Mouse (Mus musculus): ENCODE data around the gene Prss42.

Gene Prss42

DNA sequence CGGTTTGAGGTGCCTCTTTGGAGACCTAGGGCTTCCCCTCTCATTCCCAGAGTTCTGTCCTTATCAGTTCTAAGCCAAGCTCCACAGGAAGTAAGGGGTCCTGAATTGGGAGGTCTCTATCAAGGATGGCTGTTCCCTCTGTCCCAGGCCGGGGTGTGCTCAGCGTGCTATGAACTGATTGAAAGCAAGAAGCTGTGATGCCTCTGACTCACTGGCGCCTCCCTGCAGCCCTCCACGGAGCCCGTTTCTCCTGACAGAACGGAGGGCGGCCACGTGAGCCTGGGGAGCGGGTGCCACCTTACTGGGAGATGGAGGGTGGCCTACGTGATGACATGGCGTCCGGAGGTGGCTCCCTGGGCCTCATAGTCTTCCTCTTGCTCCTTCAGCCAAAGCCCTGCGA lies at the start of gene Prss42:
Gene Prss42 (plus strand): TSS at position 301 of the 400 bp plus-strand sequence.
- no peak for DNase-seq (ENCODE audit: low spot score in 2 of 2)

DNA sequence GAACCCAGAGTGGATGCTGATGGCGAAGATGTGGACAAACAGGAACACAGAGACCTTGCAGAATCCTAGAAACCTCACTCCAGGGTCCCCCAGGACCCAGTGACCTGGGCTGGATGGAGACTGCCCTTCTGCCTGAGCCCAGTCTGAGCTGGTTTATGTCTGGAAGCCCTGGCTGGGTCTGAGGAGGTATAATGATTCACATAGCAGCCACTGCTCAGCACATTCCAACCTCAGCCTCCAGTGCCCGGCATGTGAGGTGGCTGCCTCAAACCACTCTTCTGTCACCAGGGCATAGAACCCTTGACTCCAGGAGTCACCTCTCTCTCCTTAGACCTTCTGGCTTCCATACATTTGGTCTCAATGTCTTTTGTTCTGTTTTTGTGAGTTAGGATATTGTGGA lies 49.5 kb upstream of the Prss42 start:
- DNase-seq (ENCODE audit: low spot score in 2 of 2): no peak

DNA sequence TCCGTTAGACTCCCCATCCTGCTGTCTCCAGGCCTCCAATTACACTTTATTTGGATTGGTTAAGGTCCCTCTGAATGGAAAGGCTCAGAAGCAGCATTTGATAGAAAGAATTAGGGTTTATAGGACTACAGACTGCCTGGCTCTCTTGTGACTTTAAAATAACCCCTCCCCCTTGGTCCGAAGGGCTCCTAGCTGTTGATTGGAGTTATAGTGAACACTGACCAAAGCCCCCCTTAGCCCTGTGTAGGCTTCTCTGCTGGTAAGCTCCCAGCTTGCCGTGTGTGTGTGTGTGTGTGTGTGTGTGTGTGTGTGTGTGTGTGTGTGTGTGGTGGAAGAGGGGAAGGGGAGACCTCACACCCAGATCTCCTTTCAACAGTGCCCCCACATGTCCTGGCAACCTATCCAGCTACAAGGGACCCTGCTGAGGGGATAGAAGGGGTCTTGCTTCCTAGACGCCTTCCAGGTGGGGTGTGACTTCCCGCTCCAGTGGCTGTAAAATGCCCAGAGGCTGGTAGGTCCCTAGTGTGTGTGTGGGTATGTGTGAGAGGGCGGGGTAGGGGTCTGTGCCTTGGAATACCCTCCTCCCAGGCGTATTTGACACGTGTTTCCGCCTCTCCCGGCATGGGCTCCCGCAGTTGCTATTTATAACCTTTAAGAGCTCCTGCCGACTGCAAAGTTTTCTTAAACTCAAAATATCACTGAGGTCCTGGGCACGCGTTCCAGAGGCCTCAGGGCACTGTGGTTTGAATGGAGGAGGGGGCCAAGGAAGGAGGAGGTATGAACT lies 47.4 kb upstream of the Prss42 start:
- DNase-seq (ENCODE audit: low spot score in 2 of 2): no peak

DNA sequence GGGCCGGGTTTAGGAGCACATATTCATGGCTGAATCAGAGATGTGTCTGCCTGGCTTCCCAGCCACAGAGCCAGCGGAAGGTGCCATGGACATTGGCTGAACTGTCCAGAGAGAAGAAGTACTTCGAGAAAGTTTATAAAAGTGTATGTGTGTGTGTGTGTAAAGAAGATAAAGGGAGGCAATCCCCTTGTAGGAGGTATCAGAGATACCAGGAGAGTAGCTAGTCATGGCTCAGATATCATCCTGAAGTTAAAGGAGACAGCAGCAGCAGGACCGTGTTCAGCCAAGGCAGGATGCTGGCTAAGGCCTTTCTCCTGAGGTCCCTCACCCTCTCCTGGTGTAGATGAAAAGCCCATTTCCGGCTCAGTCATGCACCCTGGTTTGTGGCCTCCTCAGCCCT lies 46.6 kb upstream of the Prss42 start:
- no peak for DNase-seq (ENCODE audit: low spot score in 2 of 2)

DNA sequence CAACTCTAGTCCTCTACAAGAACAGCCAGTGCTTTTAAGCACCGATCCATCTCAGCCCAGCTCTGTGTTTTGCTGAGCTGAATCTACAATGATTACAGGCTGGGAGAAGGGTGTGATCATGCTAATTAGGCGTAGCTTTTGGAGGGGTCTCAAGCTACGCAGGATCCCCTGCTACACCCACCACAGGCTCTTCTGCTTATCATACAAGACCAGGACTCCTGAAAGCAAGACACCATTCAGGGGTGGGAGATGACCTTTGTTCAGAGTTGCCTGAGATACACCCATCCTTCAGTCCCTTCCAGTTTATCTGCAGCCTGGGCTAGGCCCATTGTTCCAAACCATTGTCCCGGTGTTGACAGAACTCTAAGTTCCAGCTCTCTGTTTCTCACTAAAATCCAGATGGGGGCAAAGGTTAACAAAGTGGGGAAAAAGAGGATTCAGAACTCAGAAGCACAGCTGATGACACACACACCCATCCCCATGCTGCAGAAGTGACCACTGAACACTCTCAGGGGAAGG lies 45.0 kb upstream of the Prss42 start:
- DNase-seq (ENCODE audit: low spot score in 2 of 2): no peak

DNA sequence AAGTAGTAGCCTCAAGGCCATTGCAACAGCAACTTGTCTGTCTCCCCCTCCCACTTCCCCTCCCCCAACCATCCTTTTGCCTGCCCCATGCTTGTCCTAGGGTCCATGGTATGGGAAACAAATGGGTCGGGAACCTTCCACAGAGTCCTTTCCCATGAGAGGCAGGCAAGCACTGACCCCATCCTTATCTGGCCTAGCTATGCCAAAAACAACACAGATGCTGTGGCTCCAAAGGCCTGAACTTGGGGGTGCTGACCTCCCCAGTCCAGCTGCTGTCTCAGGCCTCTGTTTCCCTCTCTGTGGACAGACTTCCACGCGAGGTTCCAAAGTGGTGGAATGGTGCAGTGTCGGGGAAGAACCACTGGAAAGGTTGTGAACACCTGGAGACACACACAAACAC lies 44.2 kb upstream of the Prss42 start:
- no peak for DNase-seq (ENCODE audit: low spot score in 2 of 2)

DNA sequence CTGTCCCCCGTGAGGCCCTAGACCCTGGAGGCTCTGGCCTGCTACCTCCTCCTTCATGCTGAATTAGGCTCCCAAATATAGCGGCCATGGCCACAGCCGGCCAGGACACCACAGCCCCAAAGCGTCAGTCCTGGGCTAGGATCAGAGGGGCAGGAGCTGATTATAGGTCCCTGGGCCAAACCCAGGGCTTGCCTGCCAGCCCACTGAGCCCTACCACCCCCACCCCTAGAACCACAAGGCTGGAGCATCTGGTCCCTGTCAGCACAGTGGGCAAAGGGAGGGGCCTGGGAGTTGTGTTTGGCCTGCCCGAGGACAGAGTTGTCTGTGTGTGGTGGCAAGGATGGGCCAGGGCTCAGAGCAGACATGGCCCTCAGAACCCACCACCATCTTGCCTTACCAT lies 40.1 kb upstream of the Prss42 start:
- no peak for DNase-seq (ENCODE audit: low spot score in 2 of 2)

DNA sequence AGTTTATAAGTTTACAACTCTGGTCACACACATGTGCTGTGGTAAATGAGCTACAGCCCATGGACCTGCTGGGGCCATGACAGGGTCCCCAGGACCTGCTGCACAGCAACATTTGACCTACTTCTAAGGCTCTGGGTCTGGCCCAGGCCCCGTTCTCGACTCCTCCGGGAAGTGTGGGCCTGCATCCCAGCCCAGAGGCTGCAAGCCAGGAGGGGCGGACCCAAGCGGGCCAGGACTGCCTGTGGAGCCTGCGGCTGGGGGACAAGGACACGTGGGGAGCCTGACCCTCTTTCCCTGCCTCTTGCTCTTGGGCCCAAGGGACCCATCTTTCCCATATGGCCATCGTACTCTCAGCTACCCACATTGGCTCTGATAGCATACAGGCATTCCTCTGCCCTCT lies 39.4 kb upstream of the Prss42 start:
- DNase-seq (ENCODE audit: low spot score in 2 of 2): peak in 1 of 2 experiments; percentile 25

DNA sequence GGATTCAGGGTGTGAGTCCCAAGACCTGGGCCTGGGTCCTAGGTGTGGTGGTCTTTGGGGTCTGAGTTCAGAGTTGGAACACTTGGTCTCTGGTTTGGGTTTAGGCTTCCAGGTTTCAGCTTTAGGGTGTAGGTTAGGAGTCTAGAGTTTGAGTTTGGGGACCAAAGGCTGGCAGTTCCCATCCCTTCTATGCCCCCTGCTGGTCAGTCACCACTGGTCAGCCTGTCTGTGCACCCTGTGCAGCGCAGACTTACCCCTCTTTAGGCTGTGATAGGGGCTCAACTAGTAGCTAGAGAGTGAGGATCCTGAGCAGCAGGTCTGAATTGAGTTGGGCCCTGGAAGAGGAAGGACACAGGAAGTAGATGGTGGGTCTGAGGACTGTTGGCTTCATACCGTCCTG lies 38.7 kb upstream of the Prss42 start:
- peak in 1 of 2 experiments; percentile 32 for DNase-seq (ENCODE audit: low spot score in 2 of 2)

DNA sequence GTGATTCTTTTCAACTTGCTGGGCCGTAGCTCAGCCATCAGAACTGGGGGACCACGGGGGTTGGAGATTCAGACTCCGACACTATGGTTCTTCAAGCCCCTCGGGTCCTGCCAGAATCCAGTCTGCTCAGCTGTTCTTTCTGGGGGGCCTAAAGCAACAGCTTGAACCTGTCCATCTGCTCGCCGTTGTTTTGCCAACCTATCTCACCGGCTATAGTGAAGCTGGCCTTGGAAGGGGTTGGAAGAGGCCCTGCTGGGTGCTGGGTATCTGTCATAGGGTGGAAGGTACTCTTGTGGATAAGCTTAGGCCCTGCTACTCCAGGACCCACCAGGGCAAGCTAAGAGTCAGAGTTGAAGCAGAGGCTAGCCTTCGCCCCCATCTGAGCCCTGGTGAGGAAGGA lies 37.1 kb upstream of the Prss42 start:
- DNase-seq (ENCODE audit: low spot score in 2 of 2): no peak

DNA sequence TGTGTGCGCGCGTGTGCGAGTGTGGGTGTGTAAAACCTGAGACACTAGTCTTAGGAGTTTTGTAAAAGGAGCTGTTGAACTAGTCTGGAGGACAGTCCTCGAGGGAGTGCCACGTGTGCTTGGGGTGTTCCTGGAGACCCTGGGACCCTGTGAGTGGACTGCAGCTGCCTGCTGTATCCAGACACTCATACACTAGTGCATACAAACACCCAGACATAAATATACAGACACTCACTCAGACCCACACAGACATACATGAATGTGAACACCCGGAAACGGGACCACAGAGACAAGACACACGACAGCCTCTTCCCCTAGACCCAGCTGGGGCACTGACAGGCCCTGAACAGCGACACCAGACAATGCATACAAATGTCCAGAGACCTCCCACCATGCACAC lies 35.2 kb upstream of the Prss42 start:
- no peak for DNase-seq (ENCODE audit: low spot score in 2 of 2)

DNA sequence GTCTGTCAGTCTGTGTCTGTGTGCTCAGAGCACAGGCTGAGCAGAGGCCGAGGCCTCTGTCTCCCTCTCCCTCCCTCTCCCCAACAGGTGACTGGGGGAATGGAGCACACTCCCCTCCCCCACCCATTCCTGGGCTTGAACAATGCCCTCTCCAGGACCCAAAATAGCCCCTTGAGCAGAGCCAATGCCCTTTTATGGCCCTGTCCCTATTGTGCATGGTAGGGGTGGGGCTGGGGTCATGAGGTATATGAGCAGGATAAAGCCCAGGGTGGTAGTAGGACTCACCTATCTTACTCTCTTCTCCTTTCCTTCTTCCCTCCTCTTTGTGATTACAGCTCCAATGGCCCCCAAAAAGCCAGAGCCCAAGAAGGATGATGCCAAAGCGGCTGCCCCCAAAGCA lies 34.6 kb upstream of the Prss42 start:
- DNase-seq (ENCODE audit: low spot score in 2 of 2): no peak

DNA sequence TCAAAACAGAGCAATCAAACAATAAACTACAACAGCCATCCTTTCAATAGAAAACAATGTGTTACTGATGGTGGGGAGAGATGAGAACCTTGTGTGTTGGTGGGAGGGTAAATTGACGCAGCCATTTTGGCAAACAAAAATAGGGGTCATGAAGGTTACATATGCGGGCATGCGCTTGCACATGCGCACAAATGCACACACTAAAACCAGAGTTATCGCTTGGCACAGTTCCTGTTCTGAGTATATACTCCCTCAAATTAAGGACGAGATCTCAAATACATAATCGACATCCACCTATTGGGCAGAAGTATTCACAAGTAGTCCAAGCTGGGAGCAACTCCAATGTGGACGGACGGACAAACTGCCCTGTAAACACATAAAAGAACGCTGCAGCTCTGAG lies 25.6 kb upstream of the Prss42 start:
- no peak for DNase-seq (ENCODE audit: low spot score in 2 of 2)

DNA sequence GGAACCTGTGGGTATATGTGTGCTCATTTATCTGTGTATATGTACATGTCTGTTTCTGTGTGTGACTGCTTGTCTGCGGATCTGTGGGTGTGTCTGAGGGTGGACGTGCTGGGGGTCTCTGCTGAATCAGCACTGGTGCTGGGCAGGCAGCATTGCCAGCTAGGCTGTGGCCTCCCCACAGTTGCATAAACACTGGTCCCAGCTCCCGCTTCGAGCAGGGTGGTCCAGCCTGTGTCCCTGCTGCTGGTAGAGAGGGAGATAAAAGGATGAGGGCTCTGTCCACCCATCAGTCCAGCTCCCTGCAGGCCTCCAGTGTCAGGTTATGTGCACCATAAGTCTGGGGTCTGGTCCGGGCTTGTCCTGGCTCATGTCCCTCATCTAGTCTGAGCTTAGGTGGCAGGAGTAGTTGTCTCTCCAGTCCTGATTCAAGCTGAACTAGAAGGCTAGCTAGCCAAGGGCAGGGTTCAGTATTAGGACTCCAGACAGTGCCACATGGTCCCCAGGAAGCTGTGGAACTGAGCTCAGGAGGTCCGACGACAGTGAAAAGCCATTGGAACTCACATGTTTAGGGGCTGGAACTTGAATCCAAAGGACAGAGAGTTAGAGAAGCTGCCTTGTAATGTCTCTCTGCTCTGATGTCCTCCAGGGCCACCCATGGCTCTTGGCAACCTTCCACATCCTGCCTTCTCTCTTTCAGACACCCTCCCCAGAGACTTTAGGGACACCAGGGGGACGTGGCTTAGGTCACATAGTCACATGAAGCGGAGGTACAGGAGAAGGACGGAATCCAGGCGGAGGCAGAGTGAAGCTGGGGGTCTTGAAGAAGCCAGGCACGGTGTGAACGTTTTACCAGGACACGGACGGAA lies 23.3 kb upstream of the Prss42 start:
- no peak for DNase-seq (ENCODE audit: low spot score in 2 of 2)

DNA sequence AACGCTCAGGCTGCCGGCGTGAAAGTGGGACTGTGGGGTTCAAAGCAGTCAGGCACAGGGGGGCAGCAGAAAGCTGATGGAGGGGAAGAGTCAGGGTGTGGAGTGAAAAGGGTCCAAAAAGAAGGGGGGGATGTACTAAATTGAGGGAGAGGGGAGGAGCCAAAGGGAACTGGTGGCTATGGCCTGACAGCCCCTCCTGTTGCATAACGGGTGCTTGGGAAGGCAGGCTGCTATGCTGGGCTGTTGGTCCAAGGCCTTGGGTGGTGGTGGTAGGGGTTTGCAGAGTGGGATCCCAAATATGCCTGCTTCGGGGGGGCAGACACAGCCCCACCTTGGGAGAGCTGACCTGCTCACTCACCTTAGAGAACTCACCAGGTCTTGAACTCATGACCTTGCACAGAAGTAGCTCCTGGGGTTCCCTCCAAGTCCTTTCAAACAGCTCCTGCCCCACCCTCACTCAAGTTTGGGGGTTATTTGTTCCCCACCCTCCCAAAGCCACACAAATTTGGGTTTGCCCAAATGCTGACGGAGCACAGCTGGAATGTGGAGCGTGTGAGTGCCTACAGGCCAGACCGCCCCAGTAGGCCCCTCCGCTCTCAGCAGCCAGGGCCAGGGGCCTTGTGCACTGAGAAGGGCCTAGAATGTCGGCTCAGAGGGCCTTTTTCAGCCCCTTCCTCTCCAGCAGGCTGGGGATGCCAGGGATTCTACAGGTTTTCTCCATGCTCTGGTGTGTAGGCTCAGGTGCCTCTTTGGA lies 22.5 kb upstream of the Prss42 start:
- no peak for DNase-seq (ENCODE audit: low spot score in 2 of 2)

DNA sequence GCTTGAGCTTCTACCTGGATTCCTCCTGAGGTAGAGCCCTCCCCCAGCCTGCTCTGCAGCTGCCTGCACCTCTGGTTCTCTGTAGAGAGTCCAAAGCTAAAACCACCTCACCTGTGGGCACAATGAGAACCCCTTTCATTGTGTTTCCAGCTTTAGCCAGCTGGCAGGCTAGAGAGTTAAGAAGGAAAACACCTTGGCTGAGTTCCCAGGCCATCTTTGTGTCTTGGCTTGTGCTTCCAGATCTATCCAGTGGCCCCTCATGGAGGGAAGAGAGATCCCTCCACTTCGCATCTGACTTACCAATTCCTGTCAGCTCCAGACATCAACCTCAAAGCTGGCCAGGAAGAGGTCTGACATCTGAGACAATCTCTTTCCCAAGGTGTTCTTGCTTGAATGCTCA lies 19.9 kb upstream of the Prss42 start:
- DNase-seq (ENCODE audit: low spot score in 2 of 2): no peak

DNA sequence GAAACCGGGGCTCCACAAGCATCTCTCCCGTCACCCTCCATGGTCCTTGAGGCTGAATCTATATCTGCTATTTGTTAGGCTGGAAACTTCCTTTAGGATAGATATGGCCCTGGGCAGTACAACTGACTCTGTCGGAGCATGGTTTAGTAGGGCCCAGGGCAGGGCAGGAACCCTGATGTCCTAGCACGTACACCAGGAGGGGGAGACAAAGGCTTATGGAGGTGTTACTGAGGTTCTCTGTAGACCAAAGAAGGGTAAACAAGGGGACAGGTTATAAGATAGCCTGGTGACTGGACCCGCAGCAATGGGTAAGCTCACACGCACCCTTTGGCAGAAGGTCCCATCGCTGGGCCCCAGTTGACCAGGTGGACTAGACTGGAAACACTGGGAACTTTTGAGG lies 19.4 kb upstream of the Prss42 start:
- DNase-seq (ENCODE audit: low spot score in 2 of 2): no peak

DNA sequence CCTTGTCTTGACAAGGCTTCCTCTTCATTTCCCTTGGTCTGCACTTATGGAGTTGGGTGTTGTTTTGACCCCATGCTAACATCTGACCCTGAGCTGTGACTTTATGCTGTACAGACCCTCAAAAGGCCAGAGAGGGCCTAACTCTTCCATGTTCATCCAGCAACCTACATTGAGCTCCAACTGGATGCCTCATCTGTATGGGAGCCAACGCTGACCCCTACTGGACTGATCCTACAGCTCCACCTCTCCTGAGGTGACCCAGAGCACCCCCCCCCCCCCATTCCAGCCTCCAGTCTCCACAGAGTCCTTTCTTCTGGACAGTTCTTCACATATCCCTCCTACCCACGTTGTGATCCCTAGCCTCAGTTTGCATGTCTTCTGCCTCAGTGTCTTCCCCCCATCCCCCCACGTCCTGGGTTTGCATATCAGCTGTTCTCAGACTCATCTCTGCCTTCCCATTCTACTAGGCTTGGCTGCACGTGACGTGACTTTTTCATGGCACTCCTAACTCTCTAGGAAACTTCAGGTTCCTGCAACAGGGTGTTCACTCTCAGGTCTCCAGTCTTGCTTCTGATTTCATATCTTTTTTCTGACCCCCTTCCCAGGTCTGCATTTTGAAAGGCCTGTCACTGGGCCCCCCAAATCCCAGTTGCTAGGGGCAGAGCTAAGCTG lies 18.6 kb upstream of the Prss42 start:
- no peak for DNase-seq (ENCODE audit: low spot score in 2 of 2)

DNA sequence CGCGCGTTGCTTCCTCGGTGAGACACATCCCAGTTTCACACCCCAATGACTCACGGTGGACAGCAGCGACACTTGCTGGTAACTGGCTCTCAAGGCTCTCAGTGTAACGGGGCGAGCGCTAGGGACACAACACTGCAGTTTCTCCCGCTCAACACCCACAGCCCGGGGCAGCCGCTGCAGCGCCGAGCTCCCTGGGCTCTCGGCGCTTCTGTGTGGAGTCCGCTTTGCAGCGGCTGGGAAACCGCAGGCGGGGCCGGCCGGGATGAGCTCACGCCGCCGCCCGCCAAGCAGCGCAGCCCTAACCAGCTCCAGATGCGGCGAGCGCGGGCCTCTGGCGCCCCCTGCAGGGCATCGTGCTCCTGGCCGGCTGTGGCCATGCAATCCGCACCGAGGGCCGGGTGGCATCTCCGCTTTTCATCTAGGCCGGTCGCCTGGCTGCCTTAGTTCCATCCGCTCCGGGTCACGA lies 16.7 kb upstream of the Prss42 start:
- DNase-seq (ENCODE audit: low spot score in 2 of 2): peak; percentile 68 to 94

DNA sequence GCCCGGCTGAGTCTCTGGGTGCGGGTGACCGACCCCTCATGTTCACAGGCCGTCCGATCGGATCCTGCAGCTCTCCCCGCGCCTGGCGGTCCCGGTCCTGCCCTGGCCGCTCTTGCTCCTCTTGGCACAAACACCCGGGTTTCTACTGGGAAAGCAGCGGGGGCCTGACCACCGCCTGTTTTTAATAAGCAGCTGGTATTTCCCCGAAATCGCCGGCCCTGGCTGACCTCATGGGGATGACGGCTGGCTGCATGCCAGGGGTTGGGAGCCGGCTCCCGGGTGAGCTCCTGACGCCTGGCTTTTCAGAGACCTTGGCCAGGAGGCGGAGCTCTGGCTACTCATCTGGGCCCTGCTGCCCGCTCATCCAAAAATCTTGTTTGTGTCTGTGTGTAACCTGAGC lies 16.2 kb upstream of the Prss42 start:
- DNase-seq (ENCODE audit: low spot score in 2 of 2): peak; percentile 58 to 75

DNA sequence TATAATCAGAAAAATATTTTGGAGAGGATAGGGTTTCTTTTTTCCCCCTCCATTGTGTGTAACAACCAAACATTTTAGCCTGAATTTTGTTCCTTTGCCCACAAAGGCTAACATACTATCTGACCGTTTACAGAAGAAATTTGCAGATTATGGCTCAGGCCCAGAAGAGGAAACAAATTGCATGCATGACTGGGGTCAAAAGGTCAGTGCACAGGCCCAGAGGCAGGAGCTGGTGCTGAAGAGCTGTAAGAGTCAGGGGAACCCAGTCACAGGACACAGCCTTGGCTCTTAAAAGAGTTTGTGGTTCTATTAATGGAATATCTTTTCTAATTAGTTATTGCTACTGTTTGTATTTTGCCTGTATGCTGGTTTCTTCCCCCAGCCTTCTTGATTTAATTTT lies 14.4 kb upstream of the Prss42 start:
- no peak for DNase-seq (ENCODE audit: low spot score in 2 of 2)

DNA sequence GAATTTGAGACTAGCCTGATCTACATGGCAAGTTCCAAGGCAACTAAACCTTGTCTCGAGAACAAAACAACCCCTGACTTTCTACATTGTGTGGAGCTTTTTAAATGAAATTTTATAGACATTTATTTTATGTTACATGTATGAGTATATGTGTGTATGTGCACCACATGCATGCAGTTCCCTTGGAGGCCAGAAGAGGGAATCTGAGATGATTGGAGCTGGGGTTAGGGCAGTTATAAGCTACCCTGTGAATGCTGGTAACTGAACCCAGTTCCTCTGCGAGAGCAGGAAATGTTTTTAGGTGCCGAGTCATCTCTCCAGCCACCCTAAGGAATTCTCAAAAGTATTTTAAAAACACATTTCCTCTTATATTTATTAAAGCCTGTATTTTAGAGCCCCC lies 9.8 kb upstream of the Prss42 start:
- no peak for DNase-seq (ENCODE audit: low spot score in 2 of 2)
